ENCODE assay signal across 8 mouse cellular contexts in genomic region chr5:92392542-92392941, GRCm38 (mm10). TPM values are rescaled to one million over a fixed set of nuclear protein-coding genes. Genes with fewer than 3 reads are reported as not detected.
A peak's percentile ranks its signal among the peaks of the same experiment; 100 is the strongest.
DNase-seq lines count a peak whose midpoint lies in the region; ATAC-seq and TF ChIP-seq lines count a peak whose summit lies in the region.

No protein-coding gene starts in this region.

- peaks cover 64% of the 10 kb centered on the region for H3K27me3 ChIP-seq in erythroblast, embryonic 14.5 days (ENCODE audit: control insufficient read depth)
- H3K27me3 ChIP-seq in forebrain, postnatal 0 days (ENCODE audit: insufficient read depth, low read length), result peaks cover 4% of the 10 kb centered on the region; the same call in 1 of the 2 replicates
- H3K27me3 ChIP-seq in liver, embryonic 15.5 days, result peaks cover 56% of the 10 kb centered on the region

- H3K4me2 ChIP-seq in forebrain, postnatal 0 days (ENCODE audit: low read depth), result peak overlapping the region; percentile 28; the same call in 1 of the 2 replicates
- H3K4me2 ChIP-seq in liver, embryonic 15.5 days, result peak overlapping the region; percentile 59

- peak overlapping the region; percentile 44 for H3K4me3 ChIP-seq in erythroblast, embryonic 14.5 days (replicated peaks)
- H3K4me3 ChIP-seq in forebrain, postnatal 0 days (ENCODE audit: low read depth, low read length), result peak overlapping the region; percentile 4; the same call in 1 of the 2 replicates
- H3K4me3 ChIP-seq in liver, embryonic 15.5 days (replicated peaks), result peak overlapping the region; percentile 35

- DNase-seq in CD4-positive helper T cell, adult 2 months (ENCODE audit: low read depth, low spot score), result peak; percentile 15
- no peak for DNase-seq in forebrain, postnatal 0 days
- DNase-seq in natural killer cell, adult 2 months (ENCODE audit: low spot score in 2 of 2), result no peak
- no peak for DNase-seq in spleen, adult 18-20 months
- DNase-seq in layer of hippocampus, adult 8-10 months (ENCODE audit: low spot score in 2 of 2), result no peak

- 47% methylated on average over 18 of the region's 18 CpGs for WGBS in forebrain, postnatal 0 days
- WGBS in liver, embryonic 15.5 days (ENCODE audit: insufficient replicate concordance), result 31% methylated on average over 18 of the region's 18 CpGs

- H3K4me1 ChIP-seq in erythroblast, embryonic 14.5 days (ENCODE audit: control insufficient read depth), result peaks cover 41% of the 10 kb centered on the region
- no peaks in the 10 kb centered on the region for H3K4me1 ChIP-seq in forebrain, postnatal 0 days (ENCODE audit: insufficient read depth)
- peaks cover 46% of the 10 kb centered on the region for H3K4me1 ChIP-seq in liver, embryonic 15.5 days (replicated peaks)

- TF ChIP-seq CTCF in forebrain, postnatal 0 days (IDR thresholded peaks at IDR 0.05; ENCODE audit: low read depth), result no peak

- H3K36me3 ChIP-seq in erythroblast, embryonic 14.5 days (ENCODE audit: control insufficient read depth), result no peaks in the 10 kb centered on the region
- H3K36me3 ChIP-seq in forebrain, postnatal 0 days (ENCODE audit: insufficient read depth), result no peaks in the 10 kb centered on the region
- H3K36me3 ChIP-seq in liver, embryonic 15.5 days (replicated peaks), result no peaks in the 10 kb centered on the region

- no peak overlapping the region for H3K9ac ChIP-seq in forebrain, postnatal 0 days
- 0 out of 2 replicates have a peak overlapping the region, but pooled peaks have one; percentile 25 for H3K9ac ChIP-seq in liver, embryonic 15.5 days

- ATAC-seq in erythroblast, adult 5-6 weeks (replicated peaks; ENCODE audit: low FRiP score, poor library complexity, severe bottlenecking), result no peak
- ATAC-seq in forebrain, postnatal 0 days, result no peak
- ATAC-seq in liver, embryonic 15.5 days (ENCODE audit: insufficient read depth), result no peak

- peaks cover 4% of the 10 kb centered on the region; the same call in 1 of the 2 replicates for H3K9me3 ChIP-seq in erythroblast, embryonic 14.5 days (ENCODE audit: control insufficient read depth, low read length)
- H3K9me3 ChIP-seq in forebrain, postnatal 0 days (ENCODE audit: low read length), result no peaks in the 10 kb centered on the region
- H3K9me3 ChIP-seq in liver, embryonic 15.5 days (replicated peaks), result no peaks in the 10 kb centered on the region

- H3K27ac ChIP-seq in forebrain, postnatal 0 days (ENCODE audit: low read depth, low read length), result no peak overlapping the region
- no peak overlapping the region for H3K27ac ChIP-seq in liver, embryonic 15.5 days (replicated peaks)

RNA-seq across cellular contexts. Expression of gene Nup54, which starts 42.5 kb away (rescaled TPM):
- polyA plus RNA-seq in erythroblast, embryonic 14.5 days (2012), result 0.61 and 0.63 TPM in 2 replicates
- total RNA-seq in erythroblast, adult 5-6 weeks (2015; ENCODE audit: low replicate concordance), result 27.3 and 28.4 TPM in 2 replicates
- 16.9 and 35.0 TPM in 2 replicates for total RNA-seq in erythroblast, adult 5-6 weeks (2017; ENCODE audit: low replicate concordance)
- 80.1 and 94.5 TPM in 2 replicates for total RNA-seq in forebrain, postnatal 0 days (2014; rRNA removed)
- polyA plus RNA-seq in forebrain, postnatal 0 days (2015; fragmentation: Nextera tagmentation; extraction: Ambion mirVana), result 35.1 and 43.7 TPM in 2 replicates
- polyA plus RNA-seq in liver, embryonic 15.5 days (2015; fragmentation: Nextera tagmentation; extraction: Ambion mirVana), result 26.7 and 27.7 TPM in 2 replicates
- 10 to 100 TPM; 30.5 to 41.7 (median 35.3) TPM for total RNA-seq in layer of hippocampus, adult 8-10 months (2022)

RNA-seq across cellular contexts. Expression of gene Cxcl10, which starts 43.9 kb away (rescaled TPM):
- polyA plus RNA-seq in erythroblast, embryonic 14.5 days (2012), result not detected in 2 replicates
- 3.3 and 5.4 TPM in 2 replicates for total RNA-seq in erythroblast, adult 5-6 weeks (2015; ENCODE audit: low replicate concordance)
- total RNA-seq in erythroblast, adult 5-6 weeks (2017; ENCODE audit: low replicate concordance), result 0.26 and 2.9 TPM in 2 replicates
- 0.38 and 0.86 TPM in 2 replicates for total RNA-seq in forebrain, postnatal 0 days (2014; rRNA removed)
- polyA plus RNA-seq in forebrain, postnatal 0 days (2015; fragmentation: Nextera tagmentation; extraction: Ambion mirVana), result 0.28 and 0.55 TPM in 2 replicates
- polyA plus RNA-seq in liver, embryonic 15.5 days (2015; fragmentation: Nextera tagmentation; extraction: Ambion mirVana), result 4.1 and 5.3 TPM in 2 replicates
- total RNA-seq in layer of hippocampus, adult 8-10 months (2022), result 1 to 10 TPM in 3 of 4 experiments, not detected in 1; 1.2 to 5.2 (median 4.2) TPM
